Mouse (Mus musculus) stomach, postnatal 0 days (tissue): ENCODE data around the gene Lrfn3.

Experiments
- CTCF ChIP-seq: IDR thresholded peaks from 2 replicates; pipeline ENCODE4 v1.5.1; 2016; ENCODE audit warnings: antibody characterized with exemption, low read depth, mild to moderate bottlenecking, moderate library complexity
- EP300 ChIP-seq: optimal IDR thresholded peaks from 2 replicates; pipeline ENCODE3; 2016; ENCODE audit warnings: antibody characterized with exemption

GRCm38 (mm10) chr7:30315559-30316529 lies 46.7 kb downstream of the Lrfn3 start:
- no peak for TF ChIP-seq CTCF
- TF ChIP-seq EP300: no peak
